Mouse (Mus musculus) small intestine, adult 2 months (tissue): ENCODE data around the gene Ncdn.
A peak's percentile ranks its signal among the peaks of the same experiment; 100 is the strongest.

Experiments used
- CTCF ChIP-seq: fragments of 200-500 bp; IDR thresholded peaks from 2 replicates; pipeline ENCODE4 v1.5.1; 2012; ENCODE audit warnings: low read depth, mild to moderate bottlenecking, control low read depth, inconsistent platforms, low read length, moderate library complexity, mixed read lengths; ENCODE audit not compliant: insufficient replicate concordance, insufficient read length; ENCODE audit errors: extremely low read depth
- POLR2A ChIP-seq: fragments of 200-500 bp; IDR thresholded peaks from 2 replicates; pipeline ENCODE4 v1.6.1; 2012; ENCODE audit warnings: low read depth, mild to moderate bottlenecking, control low read depth, inconsistent platforms, low read length, moderate library complexity

GRCm38 (mm10) chr4:126741448-126741847 lies 11.8 kb downstream of the Ncdn start:
- TF ChIP-seq POLR2A (no peak), CTCF (peak; percentile 78; the same call in 1 of the 2 replicates)
